Mouse (Mus musculus): ENCODE results near the gene Dcst1. TPM values are rescaled to one million over a fixed set of nuclear protein-coding genes. Genes with fewer than 3 reads are reported as not detected.
A peak's percentile ranks its signal among the peaks of the same experiment; 100 is the strongest.

The Dcst1 gene
- polyA plus RNA-seq, 1 experiment from 2014 or later: 0.38 TPM

GRCm38 (mm10) chr3:89337721-89338578, 27.1 kb downstream of the Dcst1 start, which contains the start of gene Efna4:
Gene Efna4 (minus strand): TSS chr3:89338028.
- peaks cover 39% of the 10 kb centered on the region for H3K36me3 ChIP-seq
- peak; percentile 92 for ATAC-seq (ENCODE audit: low FRiP score, low read depth)
- no peaks in the 10 kb centered on the region for H3K27me3 ChIP-seq
- no peaks in the 10 kb centered on the region for H3K9me3 ChIP-seq
- H3K9ac ChIP-seq: peak within 1 kb of the TSS; percentile 97
- H3K4me1 ChIP-seq: peaks cover 67% of the 10 kb centered on the region
- H3K4me2 ChIP-seq (replicated peaks): peak within 1 kb of the TSS; percentile 92
- under 1% methylated on average over 30 of the region's 44 CpGs for WGBS
- H3K27ac ChIP-seq: peak within 1 kb of the TSS; percentile 94
- H3K4me3 ChIP-seq: peak within 1 kb of the TSS; percentile 88

GRCm38 (mm10) chr3:89337062-89337720, 27.9 kb downstream of the Dcst1 start:
- H3K9me3 ChIP-seq: no peaks in the 10 kb centered on the region
- under 1% methylated on average over 17 of the region's 21 CpGs for WGBS
- peaks cover 75% of the 10 kb centered on the region for H3K4me1 ChIP-seq
- peak overlapping the region; percentile 94 for H3K27ac ChIP-seq
- H3K36me3 ChIP-seq: peaks cover 38% of the 10 kb centered on the region
- no peaks in the 10 kb centered on the region for H3K27me3 ChIP-seq
- H3K9ac ChIP-seq: peak overlapping the region; percentile 97
- H3K4me2 ChIP-seq (replicated peaks): peak overlapping the region; percentile 92
- peak overlapping the region; percentile 88 for H3K4me3 ChIP-seq
- ATAC-seq (ENCODE audit: low FRiP score, low read depth): no peak; the same call in 1 of the 2 replicates

GRCm38 (mm10) chr3:89336529-89336928, 28.5 kb downstream of the Dcst1 start:
- Histone ChIP-seq H3K4me1 (peaks cover 81% of the 10 kb centered on the region), H3K4me2 (replicated peaks) (peak overlapping the region; percentile 92), H3K9ac (peak overlapping the region; percentile 97), H3K27me3 (no peaks in the 10 kb centered on the region), H3K4me3 (peak overlapping the region; percentile 88), H3K36me3 (peaks cover 32% of the 10 kb centered on the region), H3K9me3 (no peaks in the 10 kb centered on the region), H3K27ac (peak overlapping the region; percentile 94; the same call in 1 of the 2 replicates)
- WGBS: 13% methylated on average over 6 of the region's 6 CpGs
- no peak for ATAC-seq (ENCODE audit: low FRiP score, low read depth)

- 50% methylated on average over 11 of the region's 11 CpGs for WGBS
- H3K36me3 ChIP-seq: peaks cover 26% of the 10 kb centered on the region
- no peak overlapping the region for H3K27ac ChIP-seq
- H3K4me3 ChIP-seq: no peak overlapping the region
- no peak for ATAC-seq (ENCODE audit: low FRiP score, low read depth)
- H3K4me1 ChIP-seq: peaks cover 62% of the 10 kb centered on the region
- no peaks in the 10 kb centered on the region for H3K9me3 ChIP-seq
- H3K9ac ChIP-seq: no peak overlapping the region
- H3K4me2 ChIP-seq (replicated peaks): peak overlapping the region; percentile 11
- no peaks in the 10 kb centered on the region for H3K27me3 ChIP-seq
These were observed 32.0 kb downstream of the Dcst1 start for GRCm38 (mm10) chr3:89333053-89333452.

GRCm38 (mm10) chr3:89332476-89332875, 32.6 kb downstream of the Dcst1 start:
- peaks cover 26% of the 10 kb centered on the region for H3K36me3 ChIP-seq
- no peak overlapping the region; the same call in 1 of the 2 replicates for H3K27ac ChIP-seq
- no peak overlapping the region for H3K9ac ChIP-seq
- no peaks in the 10 kb centered on the region for H3K9me3 ChIP-seq
- no peak overlapping the region for H3K4me3 ChIP-seq
- peaks cover 66% of the 10 kb centered on the region for H3K4me1 ChIP-seq
- 25% methylated on average over 12 of the region's 12 CpGs for WGBS
- H3K27me3 ChIP-seq: no peaks in the 10 kb centered on the region; the same call in 1 of the 2 replicates
- H3K4me2 ChIP-seq (replicated peaks): peak overlapping the region; percentile 1; the same call in 1 of the 2 replicates
- no peak for ATAC-seq (ENCODE audit: low FRiP score, low read depth)

GRCm38 (mm10) chr3:89332013-89332412, 33.0 kb downstream of the Dcst1 start:
- Histone ChIP-seq H3K9ac (no peak overlapping the region), H3K4me3 (no peak overlapping the region), H3K27me3 (no peaks in the 10 kb centered on the region; the same call in 1 of the 2 replicates), H3K36me3 (peaks cover 26% of the 10 kb centered on the region), H3K9me3 (no peaks in the 10 kb centered on the region), H3K4me1 (peaks cover 70% of the 10 kb centered on the region), H3K4me2 (replicated peaks) (no peak overlapping the region), H3K27ac (no peak overlapping the region)
- WGBS: 47% methylated on average over 10 of the region's 10 CpGs
- ATAC-seq (ENCODE audit: low FRiP score, low read depth): no peak

- H3K4me2 ChIP-seq (replicated peaks): no peak overlapping the region
- H3K4me3 ChIP-seq: no peak overlapping the region
- H3K36me3 ChIP-seq: peaks cover 26% of the 10 kb centered on the region
- 70% methylated on average over 13 of the region's 13 CpGs for WGBS
- H3K9me3 ChIP-seq: no peaks in the 10 kb centered on the region
- ATAC-seq (ENCODE audit: low FRiP score, low read depth): no peak
- H3K27ac ChIP-seq: no peak overlapping the region
- H3K4me1 ChIP-seq: peaks cover 66% of the 10 kb centered on the region
- H3K27me3 ChIP-seq: no peaks in the 10 kb centered on the region; the same call in 1 of the 2 replicates
- no peak overlapping the region for H3K9ac ChIP-seq
These were observed 33.5 kb downstream of the Dcst1 start for GRCm38 (mm10) chr3:89331561-89331960.

- H3K4me1 ChIP-seq: peaks cover 60% of the 10 kb centered on the region
- peaks cover 26% of the 10 kb centered on the region for H3K36me3 ChIP-seq
- H3K4me3 ChIP-seq: no peak overlapping the region
- no peaks in the 10 kb centered on the region for H3K9me3 ChIP-seq
- no peaks in the 10 kb centered on the region; the same call in 1 of the 2 replicates for H3K27me3 ChIP-seq
- 0 out of 2 replicates have a peak, but pooled peaks have one; percentile 49 for ATAC-seq (ENCODE audit: low FRiP score, low read depth)
- H3K4me2 ChIP-seq (replicated peaks): no peak overlapping the region
- H3K9ac ChIP-seq: no peak overlapping the region
- 20% methylated on average over 10 of the region's 10 CpGs for WGBS
- H3K27ac ChIP-seq: no peak overlapping the region
These were observed 34.1 kb downstream of the Dcst1 start for GRCm38 (mm10) chr3:89330948-89331347.

- H3K9me3 ChIP-seq: no peaks in the 10 kb centered on the region
- H3K27me3 ChIP-seq: no peaks in the 10 kb centered on the region; the same call in 1 of the 2 replicates
- 33% methylated on average over 3 of the region's 3 CpGs for WGBS
- ATAC-seq (ENCODE audit: low FRiP score, low read depth): no peak
- H3K4me2 ChIP-seq (replicated peaks): no peak overlapping the region
- peaks cover 54% of the 10 kb centered on the region for H3K4me1 ChIP-seq
- no peak overlapping the region for H3K27ac ChIP-seq
- peaks cover 26% of the 10 kb centered on the region for H3K36me3 ChIP-seq
- H3K9ac ChIP-seq: no peak overlapping the region
- no peak overlapping the region for H3K4me3 ChIP-seq
These were observed 34.7 kb downstream of the Dcst1 start for GRCm38 (mm10) chr3:89330346-89330745.

- Histone ChIP-seq H3K9ac (0 out of 2 replicates have a peak overlapping the region, but pooled peaks have one; percentile 35), H3K4me3 (no peak overlapping the region), H3K4me1 (peaks cover 40% of the 10 kb centered on the region), H3K4me2 (replicated peaks) (no peak overlapping the region; the same call in 1 of the 2 replicates), H3K27me3 (no peaks in the 10 kb centered on the region; the same call in 1 of the 2 replicates), H3K9me3 (no peaks in the 10 kb centered on the region), H3K27ac (no peak overlapping the region), H3K36me3 (peaks cover 9% of the 10 kb centered on the region)
- WGBS: 22% methylated on average over 4 of the region's 4 CpGs
- ATAC-seq (ENCODE audit: low FRiP score, low read depth): no peak
These were observed 36.4 kb downstream of the Dcst1 start for GRCm38 (mm10) chr3:89328623-89329022.

- Histone ChIP-seq H3K27ac (no peak overlapping the region), H3K9ac (0 out of 2 replicates have a peak overlapping the region, but pooled peaks have one; percentile 4), H3K4me1 (peaks cover 33% of the 10 kb centered on the region), H3K4me2 (replicated peaks) (no peak overlapping the region), H3K27me3 (no peaks in the 10 kb centered on the region; the same call in 1 of the 2 replicates), H3K4me3 (no peak overlapping the region), H3K36me3 (no peaks in the 10 kb centered on the region), H3K9me3 (no peaks in the 10 kb centered on the region)
- ATAC-seq (ENCODE audit: low FRiP score, low read depth): no peak
- WGBS: 24% methylated on average over 9 of the region's 9 CpGs
These were observed 37.6 kb downstream of the Dcst1 start for GRCm38 (mm10) chr3:89327371-89327870.

GRCm38 (mm10) chr3:89325882-89326281, 39.2 kb downstream of the Dcst1 start:
- H3K4me3 ChIP-seq: no peak overlapping the region
- H3K27ac ChIP-seq: no peak overlapping the region
- no peak overlapping the region for H3K9ac ChIP-seq
- 90% methylated on average over 8 of the region's 8 CpGs for WGBS
- peaks cover 8% of the 10 kb centered on the region; the same call in 1 of the 2 replicates for H3K27me3 ChIP-seq
- H3K36me3 ChIP-seq: no peaks in the 10 kb centered on the region
- peaks cover 36% of the 10 kb centered on the region for H3K4me1 ChIP-seq
- no peaks in the 10 kb centered on the region for H3K9me3 ChIP-seq
- ATAC-seq (ENCODE audit: low FRiP score, low read depth): no peak
- H3K4me2 ChIP-seq (replicated peaks): no peak overlapping the region
